Mouse (Mus musculus) small intestine, adult 2 months (tissue): Measurements from ENCODE around the gene Adh1. TPM values are rescaled to one million over a fixed set of nuclear protein-coding genes. Genes with fewer than 3 reads are reported as not detected.

Experiments
- H3K27ac ChIP-seq: fragments of 200-500 bp; 2 replicates; pipeline ENCODE4 v1.5.1; 2012; ENCODE audit warnings: low read depth, low read length, control low read depth, inconsistent platforms; ENCODE audit not compliant: insufficient read depth
- H3K27me3 ChIP-seq: fragments of 200-500 bp; 2 replicates; pipeline ENCODE4 v1.6.1; 2012; ENCODE audit warnings: mild to moderate bottlenecking, moderate library complexity, low read length, inconsistent platforms; ENCODE audit not compliant: control insufficient read depth, insufficient read depth
- H3K36me3 ChIP-seq: fragments of 200-500 bp; 2 replicates; pipeline ENCODE4 v1.6.1; 2012; ENCODE audit warnings: mild to moderate bottlenecking, low read length, control low read depth, inconsistent platforms; ENCODE audit not compliant: control insufficient read depth, insufficient read depth
- H3K4me1 ChIP-seq: fragments of 200-500 bp; 2 replicates; pipeline ENCODE4 v1.6.1; 2012; ENCODE audit warnings: low read length, inconsistent platforms, mixed read lengths; ENCODE audit not compliant: control insufficient read depth, insufficient read depth, insufficient read length
- H3K4me3 ChIP-seq: fragments of 200-500 bp; 2 replicates; pipeline ENCODE4 v1.5.1; 2012; ENCODE audit warnings: low read depth, mild to moderate bottlenecking, control low read depth, inconsistent platforms, low read length, moderate library complexity
- CTCF ChIP-seq: fragments of 200-500 bp; IDR thresholded peaks from 2 replicates; pipeline ENCODE4 v1.5.1; 2012; ENCODE audit warnings: low read depth, mild to moderate bottlenecking, control low read depth, inconsistent platforms, low read length, moderate library complexity, mixed read lengths; ENCODE audit not compliant: insufficient replicate concordance, insufficient read length; ENCODE audit errors: extremely low read depth
- POLR2A ChIP-seq: fragments of 200-500 bp; IDR thresholded peaks from 2 replicates; pipeline ENCODE4 v1.6.1; 2012; ENCODE audit warnings: low read depth, mild to moderate bottlenecking, control low read depth, inconsistent platforms, low read length, moderate library complexity
- WGBS: fragments of 180-500 bp; shearing (Covaris S2); methylation state at CpG from one replicate; pipeline ENCODE4 v1.1.7; 2018; 5-methylcytosine and 5-hydroxymethylcytosine counted together
- polyA plus RNA-seq: library from polyadenylated mRNA; depleted of rRNA; stranded (reverse); fragments of >200 nt; gene quantifications from 2 replicates; pipeline ENCODE4 v1.2.3, GENCODE M21; 2012

Adh1 gene
- polyA plus RNA-seq, 1 experiment, result 137 TPM

DNA sequence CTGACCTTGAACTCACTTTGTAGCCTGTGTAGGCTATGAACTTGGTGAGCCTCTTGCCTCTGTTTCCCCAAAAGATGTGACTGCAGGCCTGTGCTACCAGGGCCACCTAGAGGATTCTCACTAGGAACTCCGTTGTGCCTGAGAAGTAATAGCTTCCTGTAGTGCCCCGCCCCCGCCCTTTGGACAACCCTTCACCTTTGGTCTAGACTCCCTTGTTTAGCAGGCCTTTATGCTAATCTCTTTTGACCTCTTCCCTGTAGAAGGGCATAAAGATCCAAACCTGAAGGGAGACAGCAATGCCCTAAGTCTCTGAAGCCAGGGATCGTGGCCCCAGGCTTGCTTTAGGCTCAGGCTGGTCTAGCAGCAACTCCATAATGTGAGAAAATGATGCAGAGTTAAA is 38.3 kb upstream of the Adh1 start:
- Histone ChIP-seq H3K4me3 (no peak overlapping the region), H3K4me1 (peaks cover 24% of the 10 kb centered on the region), H3K36me3 (no peaks in the 10 kb centered on the region), H3K27me3 (no peaks in the 10 kb centered on the region), H3K27ac (peak overlapping the region; percentile 70)
- WGBS, result 29% methylated on average over 4 of the region's 4 CpGs
- TF ChIP-seq POLR2A (no peak), CTCF (peak; percentile 20; the same call in 1 of the 2 replicates)

DNA sequence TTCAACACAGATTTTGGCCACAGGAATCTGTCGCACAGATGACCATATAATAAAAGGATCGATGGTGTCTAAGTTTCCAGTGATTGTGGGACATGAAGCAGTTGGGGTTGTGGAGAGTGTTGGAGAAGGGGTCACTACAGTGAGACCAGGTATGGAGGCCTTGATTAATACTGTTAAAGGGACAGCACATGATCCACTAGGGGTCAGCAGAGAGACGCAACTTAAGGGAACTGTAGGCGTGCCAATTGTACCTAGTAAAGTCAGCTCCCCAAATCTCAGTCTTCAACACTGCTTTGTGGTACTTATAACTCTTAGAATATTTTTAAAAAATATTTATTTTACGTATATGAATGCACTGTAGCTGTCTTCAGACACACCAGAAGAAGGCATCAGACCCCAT is 37.8 kb upstream of the Adh1 start:
- no peaks in the 10 kb centered on the region for H3K27me3 ChIP-seq
- TF ChIP-seq CTCF (no peak; the same call in 1 of the 2 replicates), POLR2A (no peak)
- H3K36me3 ChIP-seq, result no peaks in the 10 kb centered on the region
- H3K4me1 ChIP-seq, result peaks cover 24% of the 10 kb centered on the region
- 40% methylated on average over 5 of the region's 5 CpGs for WGBS
- peak overlapping the region; percentile 70 for H3K27ac ChIP-seq
- no peak overlapping the region for H3K4me3 ChIP-seq

DNA sequence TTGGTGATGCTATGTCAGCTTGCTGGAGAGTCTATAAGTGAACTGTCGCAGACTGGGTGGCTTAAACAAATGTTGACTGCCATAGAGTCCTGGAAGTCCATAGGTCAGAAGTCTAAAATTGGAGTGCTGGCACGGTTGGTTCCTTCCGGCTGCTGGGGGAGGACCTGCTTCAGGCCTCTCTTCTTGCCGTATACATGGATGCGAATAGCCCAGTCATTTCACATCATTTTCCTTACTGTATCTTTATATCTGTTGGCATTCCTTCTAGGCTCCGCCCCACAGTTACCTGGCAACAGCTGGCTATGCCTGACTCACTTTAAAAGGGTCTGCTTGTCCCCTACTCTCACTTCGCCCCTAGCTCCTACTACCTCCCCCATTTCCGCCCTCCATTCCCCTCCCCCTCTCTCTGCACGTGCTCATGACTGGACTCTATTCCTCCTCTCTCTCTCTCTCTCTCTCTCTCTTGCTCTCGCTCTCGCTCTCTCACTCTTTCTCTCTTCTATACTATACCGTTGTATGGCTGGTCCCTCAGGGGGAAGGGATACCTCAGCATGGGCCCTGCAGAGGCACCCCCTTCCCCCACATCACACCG is 36.3 kb upstream of the Adh1 start:
- Histone ChIP-seq H3K4me1 (peaks cover 26% of the 10 kb centered on the region), H3K27me3 (no peaks in the 10 kb centered on the region), H3K4me3 (no peak overlapping the region), H3K36me3 (no peaks in the 10 kb centered on the region), H3K27ac (no peak overlapping the region)
- TF ChIP-seq POLR2A (no peak), CTCF (no peak)
- WGBS, result 73% methylated on average over 13 of the region's 13 CpGs

DNA sequence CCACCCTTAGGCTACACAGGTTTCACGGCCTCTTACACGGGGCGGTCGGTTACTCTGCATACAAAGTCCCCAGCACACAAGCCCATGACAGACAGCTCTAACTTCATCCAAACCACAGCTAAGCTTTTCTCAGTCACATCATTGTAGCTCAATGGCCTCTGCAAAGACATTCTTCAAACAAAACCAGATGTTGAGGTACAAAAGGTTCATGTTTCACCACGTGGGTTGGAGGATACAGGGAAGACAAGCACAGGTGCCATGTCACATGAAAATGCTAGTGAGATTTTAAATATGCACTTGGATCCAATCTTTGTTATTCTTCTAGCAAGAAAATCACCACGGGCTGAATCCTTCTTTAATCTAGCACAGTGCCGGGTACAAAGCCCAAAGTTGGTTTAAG is 35.5 kb upstream of the Adh1 start:
- Histone ChIP-seq H3K4me1 (peaks cover 28% of the 10 kb centered on the region), H3K27me3 (no peaks in the 10 kb centered on the region), H3K36me3 (no peaks in the 10 kb centered on the region), H3K4me3 (no peak overlapping the region), H3K27ac (peak overlapping the region; percentile 69)
- WGBS, result 62% methylated on average over 7 of the region's 7 CpGs
- TF ChIP-seq POLR2A (no peak), CTCF (no peak)

DNA sequence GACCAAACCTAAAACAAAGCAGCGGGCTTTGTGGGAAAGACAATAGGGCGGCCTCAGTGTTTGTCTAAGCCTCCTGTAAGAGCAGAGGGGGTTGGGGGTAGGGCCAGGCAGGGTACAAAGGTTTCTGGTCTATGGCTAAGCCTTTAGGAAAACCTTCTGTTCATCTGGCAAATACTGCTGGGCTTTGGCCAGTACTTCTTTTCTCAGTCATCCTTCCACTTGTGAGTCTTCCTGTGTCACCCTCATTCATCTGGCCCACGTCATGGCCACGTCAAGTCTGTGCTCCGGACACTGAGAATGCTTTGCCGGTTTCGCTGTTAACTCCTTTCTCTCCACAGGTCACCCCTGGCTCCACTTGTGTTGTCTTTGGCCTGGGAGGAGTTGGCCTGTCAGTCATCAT is 34.9 kb upstream of the Adh1 start:
- Histone ChIP-seq H3K27ac (peak overlapping the region; percentile 69), H3K27me3 (no peaks in the 10 kb centered on the region), H3K4me1 (peaks cover 32% of the 10 kb centered on the region), H3K36me3 (no peaks in the 10 kb centered on the region), H3K4me3 (no peak overlapping the region)
- 36% methylated on average over 7 of the region's 7 CpGs for WGBS
- TF ChIP-seq CTCF (no peak), POLR2A (no peak)

DNA sequence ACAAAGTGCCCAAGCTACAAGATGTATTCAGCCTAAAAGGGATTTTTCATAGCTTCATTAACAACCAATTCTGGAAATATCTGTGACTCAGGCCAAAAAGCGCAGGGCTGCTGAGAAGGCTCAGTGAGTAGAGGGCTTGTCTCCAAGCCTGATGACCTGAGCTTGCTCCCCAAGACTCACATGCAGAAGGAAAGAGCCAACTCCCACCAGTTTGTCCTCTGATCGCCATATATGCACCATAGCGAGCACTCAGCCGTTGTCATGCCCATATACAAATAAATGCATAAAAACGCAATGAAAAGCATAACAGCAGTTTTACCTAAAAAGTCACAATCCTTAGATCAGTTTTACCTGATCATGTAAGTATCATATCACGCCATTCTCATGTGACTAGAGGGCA is 34.3 kb upstream of the Adh1 start:
- Histone ChIP-seq H3K4me1 (peaks cover 32% of the 10 kb centered on the region), H3K4me3 (no peak overlapping the region), H3K36me3 (no peaks in the 10 kb centered on the region), H3K27me3 (no peaks in the 10 kb centered on the region), H3K27ac (peak overlapping the region; percentile 69; the same call in 1 of the 2 replicates)
- 96% methylated on average over 6 of the region's 6 CpGs for WGBS
- TF ChIP-seq POLR2A (no peak), CTCF (no peak)

DNA sequence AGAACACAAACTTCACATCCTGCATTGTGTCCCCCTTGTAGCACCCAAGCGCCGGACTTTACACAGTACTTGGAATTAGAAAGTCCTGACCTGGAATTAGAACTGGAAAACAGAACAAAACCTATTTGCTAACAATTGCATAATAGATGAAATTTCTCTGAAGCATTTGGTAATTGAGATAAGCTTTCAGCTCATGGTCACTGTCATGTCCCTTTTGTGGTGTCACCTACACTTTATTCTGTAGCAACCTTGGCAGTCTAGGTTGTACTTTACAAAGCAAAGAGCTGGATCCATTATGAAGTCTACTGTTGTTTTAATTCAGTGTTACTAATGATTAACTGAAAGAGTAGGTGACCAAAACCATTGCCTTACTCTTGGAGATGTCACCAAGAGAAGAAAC is 33.7 kb upstream of the Adh1 start:
- no peaks in the 10 kb centered on the region for H3K27me3 ChIP-seq
- H3K27ac ChIP-seq, result no peak overlapping the region
- TF ChIP-seq CTCF (no peak), POLR2A (no peak)
- no peak overlapping the region for H3K4me3 ChIP-seq
- no peaks in the 10 kb centered on the region for H3K36me3 ChIP-seq
- peaks cover 32% of the 10 kb centered on the region for H3K4me1 ChIP-seq
- 96% methylated on average over 2 of the region's 2 CpGs for WGBS

DNA sequence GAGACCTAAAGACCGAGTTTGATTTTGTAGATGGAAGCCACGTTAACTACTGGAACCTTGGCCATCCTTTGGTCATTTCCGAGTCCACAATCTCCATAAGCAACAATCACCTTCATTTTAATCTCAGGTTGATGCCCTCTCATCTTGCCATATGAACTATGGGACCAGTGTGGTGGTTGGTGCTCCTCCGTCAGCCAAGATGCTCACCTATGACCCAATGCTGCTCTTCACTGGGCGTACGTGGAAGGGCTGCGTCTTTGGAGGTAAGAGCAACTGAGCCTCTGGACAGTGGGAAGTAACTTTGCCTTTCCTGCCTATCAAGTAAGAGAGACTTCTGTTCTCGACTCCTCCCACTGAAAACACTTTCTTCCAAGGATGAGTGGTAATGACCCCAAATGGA is 33.0 kb upstream of the Adh1 start:
- Histone ChIP-seq H3K4me1 (peaks cover 30% of the 10 kb centered on the region), H3K4me3 (no peak overlapping the region), H3K36me3 (no peaks in the 10 kb centered on the region), H3K27me3 (no peaks in the 10 kb centered on the region), H3K27ac (no peak overlapping the region)
- no peak for TF ChIP-seq CTCF
- TF ChIP-seq POLR2A, result no peak
- 96% methylated on average over 8 of the region's 8 CpGs for WGBS
